Mouse (Mus musculus) MEL (cell line): ENCODE measurements around the gene Gm45753. TPM values are rescaled to one million over a fixed set of nuclear protein-coding genes. Genes with fewer than 3 reads are reported as not detected.

ENCODE experiments used
- DNase-seq: peaks from one replicate; pipeline ENCODE4 v3.0.0; 2011; ENCODE audit warnings: low read depth, low spot score
- H3K27ac ChIP-seq: 2 replicates; pipeline ENCODE4 v1.5.1; 2012; ENCODE audit warnings: low read depth, mild to moderate bottlenecking, control low read depth, low read length, moderate library complexity; ENCODE audit not compliant: control insufficient read depth
- H3K27me3 ChIP-seq, 2 experiments: fragments of 150-350 bp in 1 of 2; sonication (generic) in 1 of 2; 2 replicates each; pipeline ENCODE4 v1.6.1; 2012; ENCODE audit warnings: low read length in 2 of 2, mild to moderate bottlenecking in 2 of 2, improper control_type of control experiment in 1 of 2, moderate library complexity in 1 of 2; ENCODE audit not compliant: insufficient read depth in 2 of 2, control insufficient read depth in 1 of 2
- H3K36me3 ChIP-seq, 2 experiments: 2 replicates each; pipeline ENCODE4 v1.6.1; 2012 to 2014; ENCODE audit warnings: low read length in 2 of 2, improper control_type of control experiment in 1 of 2, inconsistent platforms in 1 of 2, mild to moderate bottlenecking in 1 of 2; ENCODE audit not compliant: insufficient read depth in 2 of 2, control insufficient read depth in 1 of 2
- H3K4me1 ChIP-seq, 2 experiments: fragments of 150-350 bp in 1 of 2; sonication (generic) in 1 of 2; 2 replicates each; pipeline ENCODE4 v1.6.1; 2012; ENCODE audit warnings: low read length in 2 of 2, improper control_type of control experiment in 1 of 2, mild to moderate bottlenecking in 1 of 2; ENCODE audit not compliant: insufficient read depth in 2 of 2, control insufficient read depth in 1 of 2
- H3K4me3 ChIP-seq, 2 experiments: fragments of 150-350 bp in 1 of 2; sonication (generic) in 1 of 2; 2 replicates each; pipeline ENCODE4 v1.5.1; 2012; ENCODE audit warnings: low read depth in 2 of 2, low read length in 2 of 2, mild to moderate bottlenecking in 2 of 2, moderate library complexity in 2 of 2, control low read depth in 1 of 2, improper control_type of control experiment in 1 of 2; ENCODE audit not compliant: control insufficient read depth in 1 of 2, insufficient read depth in 1 of 2
- H3K79me2 ChIP-seq: 2 replicates; pipeline ENCODE4 v1.6.1; 2012; ENCODE audit warnings: mild to moderate bottlenecking, low read length, moderate library complexity; ENCODE audit not compliant: control insufficient read depth, poor library complexity, insufficient read depth
- H3K9ac ChIP-seq: 2 replicates; pipeline ENCODE4 v1.6.1; 2012; ENCODE audit warnings: low read depth, mild to moderate bottlenecking, control low read depth, low read length, moderate library complexity; ENCODE audit not compliant: control insufficient read depth, poor library complexity, severe bottlenecking
- H3K9me3 ChIP-seq: fragments of 150-350 bp; sonication (generic); replicated peaks from 2 replicates; pipeline ENCODE4 v1.6.1; 2012; ENCODE audit warnings: mild to moderate bottlenecking, low read length, improper control_type of control experiment, moderate library complexity; ENCODE audit not compliant: insufficient read depth
- E2F4 ChIP-seq: IDR thresholded peaks from 2 replicates; pipeline ENCODE4 v1.6.1; 2011; ENCODE audit warnings: low read depth, low read length, improper control_type of control experiment, borderline replicate concordance
- EP300 ChIP-seq, 2 experiments: IDR thresholded peaks; 2 replicates each; pipeline ENCODE4 v1.6.1; 2011; ENCODE audit warnings: improper control_type of control experiment in 2 of 2, low read length in 2 of 2, low read depth in 1 of 2, mild to moderate bottlenecking in 1 of 2
- ETS1 ChIP-seq: IDR thresholded peaks from 2 replicates; pipeline ENCODE4 v1.6.1; 2012; ENCODE audit warnings: low read depth, mild to moderate bottlenecking, inconsistent platforms, low read length, improper control_type of control experiment, moderate library complexity
- GABPA ChIP-seq: IDR thresholded peaks from 2 replicates; pipeline ENCODE4 v1.6.1; 2012; ENCODE audit warnings: low read depth, mild to moderate bottlenecking, inconsistent platforms, low read length, improper control_type of control experiment, moderate library complexity
- KAT2A ChIP-seq: conservative IDR thresholded peaks from 2 replicates; pipeline ENCODE4 v1.6.1; 2012; ENCODE audit warnings: low read depth, low read length, improper control_type of control experiment, inconsistent platforms
- MAFK ChIP-seq: IDR thresholded peaks from 2 replicates; pipeline ENCODE4 v1.6.1; 2011; ENCODE audit warnings: low read depth, mild to moderate bottlenecking, low read length, improper control_type of control experiment, borderline replicate concordance
- MAX ChIP-seq: IDR thresholded peaks from 2 replicates; pipeline ENCODE4 v1.6.1; 2011; ENCODE audit warnings: low read length, improper control_type of control experiment
- MXI1 ChIP-seq: IDR thresholded peaks from 2 replicates; pipeline ENCODE4 v1.6.1; 2011; ENCODE audit warnings: mild to moderate bottlenecking, low read depth, low read length, improper control_type of control experiment
- MYB ChIP-seq: IDR thresholded peaks from 2 replicates; pipeline ENCODE4 v1.6.1; 2011; ENCODE audit warnings: mild to moderate bottlenecking, low read depth, low read length, improper control_type of control experiment
- POLR2A ChIP-seq, 2 experiments: IDR thresholded peaks; 2 replicates each; pipeline ENCODE4 v1.6.1; 2011 to 2012; ENCODE audit warnings: low read length in 2 of 2, mild to moderate bottlenecking in 2 of 2, control low read depth in 1 of 2, improper control_type of control experiment in 1 of 2, low read depth in 1 of 2, moderate library complexity in 1 of 2; ENCODE audit not compliant: control insufficient read depth in 1 of 2, insufficient read depth in 1 of 2, poor library complexity in 1 of 2
- POLR2AphosphoS5 ChIP-seq: IDR thresholded peaks from 2 replicates; pipeline ENCODE4 v1.6.1; 2012; ENCODE audit warnings: low read depth, borderline replicate concordance, mild to moderate bottlenecking, inconsistent platforms, low read length, moderate library complexity, mixed read lengths
- SMC3 ChIP-seq: IDR thresholded peaks from 2 replicates; pipeline ENCODE4 v1.6.1; 2011; ENCODE audit warnings: low read depth, low read length, improper control_type of control experiment
- TAL1 ChIP-seq: IDR thresholded peaks from 2 replicates; pipeline ENCODE4 v1.6.1; 2012; ENCODE audit warnings: mild to moderate bottlenecking, inconsistent platforms, low read length, moderate library complexity, mixed read lengths
- TBP ChIP-seq: IDR thresholded peaks from 2 replicates; pipeline ENCODE4 v1.8.0; 2011; ENCODE audit warnings: low read depth, low read length, improper control_type of control experiment
- USF2 ChIP-seq, 2 experiments: IDR thresholded peaks; 2 replicates each; pipeline ENCODE4 v1.6.1; 2011 to 2012; ENCODE audit warnings: improper control_type of control experiment in 2 of 2, low read length in 2 of 2, borderline replicate concordance in 1 of 2, inconsistent platforms in 1 of 2, low read depth in 1 of 2, mild to moderate bottlenecking in 1 of 2; ENCODE audit not compliant: insufficient read depth in 1 of 2
- ZC3H11A ChIP-seq: IDR thresholded peaks from 2 replicates; pipeline ENCODE4 v1.6.1; 2012; ENCODE audit warnings: low read depth, mild to moderate bottlenecking, inconsistent platforms, low read length, improper control_type of control experiment
- ZMIZ1 ChIP-seq: IDR thresholded peaks from 2 replicates; pipeline ENCODE4 v1.6.1; 2012; ENCODE audit warnings: low read depth, mild to moderate bottlenecking, inconsistent platforms, low read length, improper control_type of control experiment, moderate library complexity
- ZNF384 ChIP-seq: IDR thresholded peaks from 2 replicates; pipeline ENCODE4 v1.6.1; 2012; ENCODE audit warnings: low read depth, mild to moderate bottlenecking, inconsistent platforms, low read length, improper control_type of control experiment
- polyA plus RNA-seq, 2 experiments: library from polyadenylated mRNA; stranded (reverse) in 1 of 2; unstranded in 1 of 2; fragments of >175 nt in 1 of 2; fragments of >200 nt in 1 of 2; gene quantifications; 2 replicates each; pipeline versions ENCODE4 v1.2.1 to v1.2.4; 2012; ENCODE audit warnings: low replicate concordance in 2 of 2, low read depth in 1 of 2; ENCODE audit not compliant: insufficient read length in 2 of 2, insufficient read depth in 1 of 2, missing spikeins in 1 of 2
- total RNA-seq: library from RNA; depleted of rRNA; stranded (reverse); fragments of 300-350 nt; gene quantifications from 2 replicates; pipeline ENCODE4 v1.2.3, GENCODE M21; 2012

Gene Gm45753
- total and polyA plus RNA-seq, 3 experiments: not detected

- no peaks in the 10 kb centered on the region for H3K4me1 ChIP-seq
- no peaks in the 10 kb centered on the region for H3K9me3 ChIP-seq
- no peak for TF ChIP-seq TBP
- no peak overlapping the region for H3K9ac ChIP-seq
- H3K27me3 ChIP-seq: no peaks in the 10 kb centered on the region
- no peak overlapping the region for H3K4me3 ChIP-seq
- DNase-seq: no peak
- H3K36me3 ChIP-seq: no peaks in the 10 kb centered on the region
- H3K27ac ChIP-seq: no peak overlapping the region
- no peaks in the 10 kb centered on the region for H3K79me2 ChIP-seq
Observed at GRCm38 (mm10) chr8:45295276-45295675, 13.0 kb downstream of the Gm45753 start.

- Histone ChIP-seq H3K36me3 (no peaks in the 10 kb centered on the region), H3K4me1 (no peaks in the 10 kb centered on the region), H3K27ac (no peak within 1 kb of the TSS), H3K4me3 (no peak within 1 kb of the TSS), H3K9me3 (no peaks in the 10 kb centered on the region), H3K27me3 (no peaks in the 10 kb centered on the region), H3K79me2 (no peaks in the 10 kb centered on the region), H3K9ac (no peak within 1 kb of the TSS)
- TF ChIP-seq MYB (no peak), ZMIZ1 (no peak), GABPA (no peak), KAT2A (no peak), TAL1 (no peak), MAX (no peak), EP300 (IDR thresholded peaks at IDR 0.05; ENCODE audit: low read depth in 1 of 2, low read length in 2 of 2) (no peak), ZC3H11A (no peak), POLR2AphosphoS5 (no peak), E2F4 (no peak), ETS1 (no peak), ZNF384 (no peak), SMC3 (no peak), POLR2A (IDR thresholded peaks at IDR 0.05; ENCODE audit: control insufficient read depth in 1 of 2, insufficient read depth in 1 of 2, low read depth in 1 of 2, low read length in 2 of 2, poor library complexity in 1 of 2) (no peak), MXI1 (no peak), USF2 (IDR thresholded peaks at IDR 0.05; ENCODE audit: borderline replicate concordance in 1 of 2, insufficient read depth in 1 of 2, low read depth in 1 of 2, low read length in 2 of 2) (no peak), MAFK (no peak)
- DNase-seq: no peak
Observed at GRCm38 (mm10) chr8:45294687-45295086, 13.6 kb downstream of the Gm45753 start, which contains the start of gene Klkb1. Klkb1 (minus strand) TSS chr8:45294859.
